Mouse (Mus musculus) midbrain, embryonic 13.5 days (tissue): ENCODE measurements around the gene Gm16253. TPM values are rescaled to one million over a fixed set of nuclear protein-coding genes. Genes with fewer than 3 reads are reported as not detected.
A peak's percentile ranks its signal among the peaks of the same experiment; 100 is the strongest.

ENCODE experiments used
- ATAC-seq: fragments of 200-750 bp; cut with Nextera tagmentation; 2 replicates; pipeline ENCODE4 v1.8.0; 2017; ENCODE audit warnings: mild to moderate bottlenecking, moderate TSS enrichment, moderate library complexity
- H3K27ac ChIP-seq: fragments of 300-500 bp; sonication (generic); 2 replicates; pipeline ENCODE4 v1.5.1; 2015; ENCODE audit warnings: inconsistent platforms, mild to moderate bottlenecking, moderate library complexity
- H3K27me3 ChIP-seq: fragments of 300-500 bp; sonication (generic); 2 replicates; pipeline ENCODE4 v1.6.1; 2015; ENCODE audit warnings: mild to moderate bottlenecking, inconsistent platforms
- H3K36me3 ChIP-seq: fragments of 300-500 bp; sonication (generic); 2 replicates; pipeline ENCODE4 v1.6.1; 2015; ENCODE audit warnings: mild to moderate bottlenecking, inconsistent platforms
- H3K4me1 ChIP-seq: fragments of 300-500 bp; sonication (generic); replicated peaks from 2 replicates; pipeline ENCODE4 v1.6.1; 2015; ENCODE audit warnings: inconsistent platforms
- H3K4me2 ChIP-seq: fragments of 300-500 bp; sonication (generic); replicated peaks from 2 replicates; pipeline ENCODE4 v1.6.1; 2015; ENCODE audit warnings: moderate library complexity, mild to moderate bottlenecking, inconsistent platforms
- H3K4me3 ChIP-seq: fragments of 300-500 bp; sonication (generic); replicated peaks from 2 replicates; pipeline ENCODE4 v1.5.1; 2015; ENCODE audit warnings: mild to moderate bottlenecking, inconsistent platforms
- H3K9ac ChIP-seq: fragments of 300-500 bp; sonication (generic); replicated peaks from 2 replicates; pipeline ENCODE4 v1.6.1; 2015; ENCODE audit warnings: mild to moderate bottlenecking, inconsistent platforms
- H3K9me3 ChIP-seq: fragments of 300-500 bp; sonication (generic); 2 replicates; pipeline ENCODE4 v1.6.1; 2016; ENCODE audit warnings: mild to moderate bottlenecking, inconsistent platforms
- WGBS: fragments of 180-500 bp; shearing (Covaris S2); methylation state at CpG from one replicate; pipeline ENCODE4 v1.1.7; 2015; 5-methylcytosine and 5-hydroxymethylcytosine counted together
- polyA plus RNA-seq: library from polyadenylated mRNA; unstranded; fragments of >200 nt; fragmentation: Nextera tagmentation; extraction: Ambion mirVana; gene quantifications from 2 replicates; pipeline ENCODE4 v1.2.1, GENCODE M21; 2015

Gm16253 gene
- polyA plus RNA-seq, 1 experiment from 2014 or later = 1.7 TPM

GRCm38 (mm10) chr3:96566661-96567450 lies 9.9 kb upstream of the Gm16253 start:
- no peak for ATAC-seq
- Histone ChIP-seq H3K27ac (no peak overlapping the region), H3K9ac (no peak overlapping the region), H3K9me3 (no peaks in the 10 kb centered on the region), H3K4me2 (no peak overlapping the region), H3K36me3 (no peaks in the 10 kb centered on the region), H3K27me3 (no peaks in the 10 kb centered on the region), H3K4me3 (no peak overlapping the region), H3K4me1 (0 out of 2 replicates have a peak, but pooled peaks cover 1% of the 10 kb centered on the region)
- WGBS = 82% methylated on average over 8 of the region's 8 CpGs

- WGBS = 64% methylated on average over 8 of the region's 8 CpGs
These were observed 8.2 kb upstream of the Gm16253 start for GRCm38 (mm10) chr3:96568605-96569004.

GRCm38 (mm10) chr3:96569506-96569905 lies 7.3 kb upstream of the Gm16253 start:
- Histone ChIP-seq H3K4me3 (no peak overlapping the region), H3K9ac (no peak overlapping the region), H3K4me2 (no peak overlapping the region), H3K4me1 (no peaks in the 10 kb centered on the region), H3K36me3 (no peaks in the 10 kb centered on the region), H3K27ac (no peak overlapping the region), H3K27me3 (no peaks in the 10 kb centered on the region), H3K9me3 (no peaks in the 10 kb centered on the region)
- 87% methylated on average over 13 of the region's 13 CpGs for WGBS
- no peak for ATAC-seq

More at GRCm38 (mm10) chr3:96568605-96569004, 8.2 kb upstream of the Gm16253 start:
- no peak overlapping the region for H3K9ac ChIP-seq
- H3K27me3 ChIP-seq = no peaks in the 10 kb centered on the region
- H3K36me3 ChIP-seq = no peaks in the 10 kb centered on the region
- no peak for ATAC-seq
- H3K4me3 ChIP-seq = no peak overlapping the region
- H3K4me2 ChIP-seq = no peak overlapping the region
- H3K4me1 ChIP-seq = no peaks in the 10 kb centered on the region
- no peak overlapping the region for H3K27ac ChIP-seq
- no peaks in the 10 kb centered on the region for H3K9me3 ChIP-seq

DNA sequence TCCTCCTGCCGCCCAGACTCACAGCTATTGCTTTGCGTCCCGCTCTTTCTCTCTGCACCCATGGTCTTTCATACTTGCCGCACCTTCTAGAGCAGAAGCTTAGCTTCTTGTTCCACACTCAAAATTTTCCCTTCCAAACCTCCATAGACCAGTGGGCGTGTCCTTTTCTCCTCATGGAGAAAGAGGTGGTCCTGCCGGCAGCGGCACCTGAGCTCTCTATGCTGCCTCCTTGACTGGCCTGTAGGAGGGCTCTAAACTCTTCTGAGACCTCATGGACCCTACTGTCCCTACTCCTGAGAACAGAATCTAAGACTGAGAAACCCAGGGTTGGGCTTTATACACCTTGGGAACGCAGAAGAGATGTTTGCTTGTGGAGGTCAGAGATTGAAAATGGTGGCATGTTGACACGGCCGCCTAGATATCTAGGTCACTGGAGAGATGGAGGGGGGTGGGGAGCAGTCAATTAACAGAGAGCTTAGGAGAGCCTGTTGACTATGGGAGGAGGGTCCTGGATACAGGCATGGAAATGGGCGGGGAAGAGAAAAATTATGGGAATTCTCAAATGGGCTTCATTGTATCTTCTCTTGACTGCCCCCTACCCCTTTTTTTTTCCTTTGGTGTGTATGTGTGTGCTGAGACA lies 6.7 kb upstream of the Gm16253 start:
- WGBS = 89% methylated on average over 11 of the region's 11 CpGs
- Histone ChIP-seq H3K9me3 (no peaks in the 10 kb centered on the region), H3K36me3 (no peaks in the 10 kb centered on the region), H3K9ac (no peak overlapping the region), H3K27ac (no peak overlapping the region), H3K4me1 (no peaks in the 10 kb centered on the region), H3K4me3 (no peak overlapping the region), H3K27me3 (no peaks in the 10 kb centered on the region), H3K4me2 (no peak overlapping the region)
- ATAC-seq = no peak

DNA sequence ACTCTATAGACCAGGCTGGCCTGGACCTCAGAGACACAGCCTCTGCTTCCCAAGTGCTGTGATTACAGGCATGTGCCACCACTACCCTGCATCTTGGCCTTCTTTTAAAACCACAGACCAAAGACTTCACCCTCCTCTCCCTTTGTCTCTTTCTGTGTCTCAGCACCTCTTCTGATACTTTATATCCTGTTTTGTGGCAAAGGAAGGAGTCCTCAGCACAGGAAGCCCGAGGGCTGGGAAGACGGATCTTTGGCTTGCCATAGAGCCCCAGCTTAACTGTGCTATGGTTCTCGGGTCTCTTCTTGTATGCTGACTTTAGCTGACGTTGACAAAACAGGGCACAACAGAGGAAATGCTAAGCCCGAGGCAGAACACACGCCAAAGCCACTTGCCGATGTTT lies 6.1 kb upstream of the Gm16253 start:
- Histone ChIP-seq H3K4me3 (no peak overlapping the region), H3K4me2 (no peak overlapping the region), H3K27ac (no peak overlapping the region), H3K4me1 (no peaks in the 10 kb centered on the region), H3K9ac (no peak overlapping the region), H3K27me3 (no peaks in the 10 kb centered on the region), H3K36me3 (no peaks in the 10 kb centered on the region), H3K9me3 (no peaks in the 10 kb centered on the region)
- no peak for ATAC-seq
- 81% methylated on average over 7 of the region's 7 CpGs for WGBS

GRCm38 (mm10) chr3:96571336-96571735 lies 5.4 kb upstream of the Gm16253 start:
- WGBS = 76% methylated on average over 2 of the region's 2 CpGs
- Histone ChIP-seq H3K4me3 (no peak overlapping the region), H3K4me1 (peaks cover 3% of the 10 kb centered on the region), H3K27ac (no peak overlapping the region), H3K9ac (no peak overlapping the region), H3K36me3 (no peaks in the 10 kb centered on the region), H3K4me2 (no peak overlapping the region), H3K27me3 (no peaks in the 10 kb centered on the region), H3K9me3 (no peaks in the 10 kb centered on the region)
- no peak for ATAC-seq

DNA sequence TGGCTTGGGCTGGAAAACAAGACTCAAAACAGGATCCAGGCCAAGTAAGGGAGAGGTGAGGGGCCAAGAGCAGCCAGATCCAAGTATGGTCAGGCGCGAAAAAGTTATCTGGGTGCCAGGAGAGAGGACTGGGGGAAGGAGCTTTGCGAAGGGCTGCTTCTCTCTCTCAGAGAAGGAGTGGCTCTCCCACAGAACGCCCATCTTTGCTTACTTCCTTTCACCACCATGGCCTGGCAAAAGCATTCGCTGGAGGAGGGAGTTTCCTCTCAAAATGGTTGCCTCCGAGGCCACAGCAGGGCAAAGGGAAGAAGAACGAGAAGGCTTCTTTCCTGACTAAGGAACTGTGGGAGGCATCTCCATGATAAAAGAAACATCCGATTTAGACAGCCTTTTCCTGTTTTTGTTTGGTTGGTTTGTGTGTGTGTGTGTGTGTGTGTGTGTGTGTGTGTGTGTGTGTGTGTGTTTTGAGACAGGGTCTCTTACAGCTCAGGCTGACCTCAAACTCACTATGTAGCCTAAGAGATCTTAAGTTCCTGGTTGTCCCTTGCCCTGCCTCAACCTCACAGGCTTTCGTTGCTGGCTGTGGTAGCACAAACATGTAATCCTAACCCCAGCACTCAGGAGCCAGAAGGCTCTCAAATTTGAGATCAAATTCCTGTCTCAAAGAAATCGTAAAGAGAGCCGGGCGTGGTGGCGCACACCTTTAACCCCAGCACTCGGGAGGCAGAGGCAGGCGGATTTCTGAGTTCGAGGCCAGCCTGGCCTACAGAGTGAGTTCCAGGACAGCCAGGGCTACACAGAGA lies 4.7 kb upstream of the Gm16253 start:
- no peak for ATAC-seq
- H3K36me3 ChIP-seq = no peaks in the 10 kb centered on the region

DNA sequence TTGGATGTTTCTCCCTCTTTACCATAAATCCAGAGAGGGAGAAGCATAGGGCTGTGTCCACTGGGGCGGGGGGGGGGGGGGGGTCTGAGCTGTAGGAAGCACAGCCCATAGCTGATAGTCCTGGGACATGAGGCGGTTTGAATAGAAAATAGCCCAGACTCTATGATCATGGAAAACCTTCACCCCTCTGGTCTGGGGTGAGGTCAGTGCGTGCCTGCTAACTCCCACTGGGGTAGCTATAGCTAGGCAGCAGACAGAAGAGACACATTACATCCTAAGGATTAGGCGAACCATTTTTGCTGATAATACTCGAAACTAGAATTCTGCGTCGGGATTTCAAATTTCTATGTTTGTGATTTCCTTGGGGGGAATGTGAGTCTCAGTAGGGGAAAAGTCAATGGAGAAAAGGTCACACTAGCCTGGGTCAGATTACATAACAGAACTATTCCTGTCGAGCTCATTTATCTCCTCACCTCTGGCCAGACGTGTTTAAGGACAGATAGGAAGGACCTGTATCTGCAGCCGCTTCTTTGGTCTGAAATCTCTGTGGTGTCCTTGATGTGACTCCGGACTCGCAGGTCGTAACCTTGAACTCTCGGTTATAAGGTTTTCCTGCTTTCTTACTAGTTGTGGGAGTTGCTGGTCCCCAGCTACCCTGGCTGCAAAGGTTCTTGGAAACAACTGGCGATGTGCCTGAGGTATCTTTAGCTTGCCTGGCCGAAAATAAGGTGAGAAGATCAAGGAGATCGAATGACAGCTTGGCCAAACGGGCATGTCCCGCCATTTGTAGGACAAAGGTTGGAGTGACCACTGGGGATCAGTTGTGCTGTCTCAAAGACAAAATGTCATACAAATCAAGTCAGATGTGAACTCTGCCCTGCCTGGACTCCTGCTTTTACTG lies 2.9 kb upstream of the Gm16253 start:
- no peak overlapping the region for H3K9ac ChIP-seq
- no peaks in the 10 kb centered on the region for H3K36me3 ChIP-seq
- 86% methylated on average over 19 of the region's 19 CpGs for WGBS
- peaks cover 14% of the 10 kb centered on the region for H3K4me1 ChIP-seq
- no peaks in the 10 kb centered on the region for H3K9me3 ChIP-seq
- H3K4me2 ChIP-seq = no peak overlapping the region
- H3K27ac ChIP-seq = no peak overlapping the region
- H3K4me3 ChIP-seq = no peak overlapping the region
- H3K27me3 ChIP-seq = no peaks in the 10 kb centered on the region
- ATAC-seq = no peak

More for the DNA sequence above, 4.7 kb upstream of the Gm16253 start:
- Histone ChIP-seq H3K4me1 (peaks cover 11% of the 10 kb centered on the region), H3K4me2 (no peak overlapping the region), H3K9ac (no peak overlapping the region), H3K4me3 (no peak overlapping the region), H3K9me3 (no peaks in the 10 kb centered on the region), H3K27ac (no peak overlapping the region), H3K27me3 (no peaks in the 10 kb centered on the region)
- WGBS = 87% methylated on average over 16 of the region's 16 CpGs

DNA sequence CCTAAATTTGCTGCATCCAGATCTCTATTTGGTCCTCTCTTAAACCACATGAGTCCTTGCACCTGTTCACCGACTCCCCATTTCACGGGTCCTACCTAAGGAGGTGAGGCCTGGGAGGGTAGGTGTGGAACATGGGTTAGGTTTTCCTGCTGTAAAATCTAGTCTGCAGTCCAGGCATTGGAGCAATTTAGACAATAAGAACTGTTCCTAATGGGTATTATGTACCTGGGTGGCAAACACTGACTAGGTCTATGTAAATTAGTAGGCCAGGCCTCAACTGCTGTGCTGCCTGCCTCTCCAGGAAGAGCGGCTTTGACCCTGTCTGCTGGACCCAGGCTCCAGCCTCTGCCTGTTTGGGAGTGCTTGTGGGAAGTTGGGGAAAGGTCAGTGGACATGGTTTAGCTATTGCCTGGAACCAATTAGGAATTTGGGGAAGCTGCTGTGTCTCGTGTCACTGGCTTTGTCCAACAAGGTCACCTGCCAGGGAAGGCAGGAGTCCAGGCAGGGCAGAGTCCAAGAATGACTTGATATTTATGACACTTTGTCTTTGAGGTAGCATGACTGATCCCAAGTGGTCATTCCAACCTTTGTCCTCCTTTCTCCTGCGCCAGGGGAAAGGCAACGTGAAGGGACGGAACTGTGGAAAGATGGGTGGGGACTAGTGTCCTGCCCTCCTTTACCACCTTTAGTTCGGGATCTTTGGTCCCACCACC lies 1.4 kb upstream of the Gm16253 start:
- H3K27me3 ChIP-seq = no peaks in the 10 kb centered on the region
- ATAC-seq = no peak
- H3K9ac ChIP-seq = no peak overlapping the region
- H3K27ac ChIP-seq = no peak overlapping the region
- no peak overlapping the region for H3K4me3 ChIP-seq
- WGBS = 87% methylated on average over 8 of the region's 8 CpGs
- peaks cover 16% of the 10 kb centered on the region for H3K4me1 ChIP-seq
- no peaks in the 10 kb centered on the region for H3K9me3 ChIP-seq
- H3K36me3 ChIP-seq = no peaks in the 10 kb centered on the region
- no peak overlapping the region for H3K4me2 ChIP-seq

- H3K9me3 ChIP-seq = no peaks in the 10 kb centered on the region
- H3K4me3 ChIP-seq = no peak overlapping the region
- no peak for ATAC-seq
- peaks cover 20% of the 10 kb centered on the region for H3K4me1 ChIP-seq
- peak overlapping the region; percentile 66 for H3K27ac ChIP-seq
- peak overlapping the region; percentile 41 for H3K4me2 ChIP-seq
- WGBS = 76% methylated on average over 14 of the region's 14 CpGs
- H3K9ac ChIP-seq = no peak overlapping the region; the same call in 1 of the 2 replicates
- peaks cover 4% of the 10 kb centered on the region; the same call in 1 of the 2 replicates for H3K27me3 ChIP-seq
- no peaks in the 10 kb centered on the region for H3K36me3 ChIP-seq
These were observed 652 bp upstream of the Gm16253 start for GRCm38 (mm10) chr3:96576005-96576658.
